Mouse (Mus musculus) gastrocnemius, adult 18-20 months (tissue): ENCODE data around the gene Ctnnb1. TPM values are rescaled to one million over a fixed set of nuclear protein-coding genes. Genes with fewer than 3 reads are reported as not detected.

Source experiments
- DNase-seq: peaks from one replicate; pipeline ENCODE4 v3.0.0; 2021; ENCODE audit warnings: low spot score
- microRNA-seq: library from miRNA; unstranded; fragments of <30 nt; microRNA quantifications from one replicate; pipeline ENCODE4 v1.2.0, GENCODE M21; 2021
- total RNA-seq, 2 experiments: library from RNA; stranded (reverse); gene quantifications; 2 replicates each; pipeline ENCODE4 v1.2.3; 2021

Ctnnb1 gene
- total RNA-seq, 2 experiments from 2014 or later, result 185 to 217 TPM

- no peak for DNase-seq
Measured at GRCm38 (mm10) chr9:120994223-120995155, 65.5 kb downstream of the Ctnnb1 start.

GRCm38 (mm10) chr9:120998696-120999095, 69.7 kb downstream of the Ctnnb1 start:
- no peak for DNase-seq

GRCm38 (mm10) chr9:121000641-121001320, 71.8 kb downstream of the Ctnnb1 start:
- no peak for DNase-seq

- no peak for DNase-seq
Measured at GRCm38 (mm10) chr9:121001681-121002540, 72.9 kb downstream of the Ctnnb1 start.

GRCm38 (mm10) chr9:121005961-121006360, 76.9 kb downstream of the Ctnnb1 start:
- DNase-seq, result no peak

Small RNA genes lying within 50 kb of the gene (microRNA-seq; reads per million reads assigned to microRNA genes)
- gene Mir7090, result not detected
